Mouse (Mus musculus) brown adipose tissue, adult 24 weeks (tissue): ENCODE data around the gene Defb29. TPM values are rescaled to one million over a fixed set of nuclear protein-coding genes. Genes with fewer than 3 reads are reported as not detected.

Source experiments
- H3K27ac ChIP-seq: fragments of 200-500 bp; replicated peaks from 2 replicates; pipeline ENCODE4 v1.5.1; 2012; ENCODE audit warnings: low read depth, mild to moderate bottlenecking, low read length
- H3K4me1 ChIP-seq: fragments of 200-500 bp; 2 replicates; pipeline ENCODE4 v1.6.1; 2012; ENCODE audit warnings: low read length, mixed read lengths; ENCODE audit not compliant: control insufficient read depth, insufficient read depth, insufficient read length
- H3K4me3 ChIP-seq: fragments of 200-500 bp; 2 replicates; pipeline ENCODE4 v1.5.1; 2012; ENCODE audit warnings: low read depth, mild to moderate bottlenecking, low read length, moderate library complexity; ENCODE audit not compliant: insufficient read depth
- polyA plus RNA-seq: library from polyadenylated mRNA; stranded (reverse); fragments of >200 nt; gene quantifications from 2 replicates; pipeline ENCODE4 v1.2.4, GENCODE M21; 2012; ENCODE audit not compliant: missing spikeins, insufficient read depth, insufficient read length

Defb29 gene
- polyA plus RNA-seq, 1 experiment: not detected

DNA sequence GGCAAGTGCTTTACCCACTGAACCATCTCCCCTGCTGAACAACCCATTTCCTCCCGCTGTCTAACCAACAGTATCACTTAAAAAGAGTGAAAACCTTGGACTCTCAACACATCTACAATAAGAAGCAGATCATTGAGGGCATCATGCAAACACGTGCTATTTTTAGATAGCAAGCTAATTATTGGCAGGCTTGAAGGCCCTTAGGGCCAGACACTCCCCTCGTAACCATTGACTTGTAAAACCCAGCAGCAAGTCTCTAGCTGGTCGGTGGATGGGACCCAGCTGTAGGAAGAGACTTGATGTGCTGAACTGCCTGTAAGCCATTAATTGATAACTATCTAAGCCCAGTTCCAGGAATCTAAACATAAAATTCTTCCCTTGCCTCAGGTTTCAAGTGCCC, 3.6 kb upstream of the Defb29 start:
- no peak overlapping the region for H3K27ac ChIP-seq
- no peaks in the 10 kb centered on the region for H3K4me1 ChIP-seq

DNA sequence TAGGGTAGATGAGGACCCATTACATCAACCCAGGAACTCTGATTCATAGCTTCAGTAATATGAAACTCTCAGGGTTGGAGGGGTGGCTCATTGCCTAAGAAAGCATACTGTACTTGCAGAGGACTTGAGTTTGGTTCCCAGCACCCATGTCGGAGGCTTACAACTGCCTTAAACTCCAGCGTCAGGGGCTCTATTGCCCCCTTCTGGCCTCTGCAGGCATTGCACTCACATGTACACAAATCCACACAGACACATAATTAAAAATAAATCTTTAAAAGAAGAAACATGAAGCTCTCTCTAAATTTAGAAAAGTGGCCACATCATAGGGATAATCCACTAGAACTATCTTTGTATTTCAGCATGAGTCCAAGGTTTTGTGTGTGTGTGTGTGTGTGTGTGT, 3.0 kb upstream of the Defb29 start:
- H3K27ac ChIP-seq: no peak overlapping the region
- no peak overlapping the region for H3K4me3 ChIP-seq
- H3K4me1 ChIP-seq: no peaks in the 10 kb centered on the region

More for the DNA sequence above, 3.6 kb upstream of the Defb29 start:
- no peak overlapping the region for H3K4me3 ChIP-seq

DNA sequence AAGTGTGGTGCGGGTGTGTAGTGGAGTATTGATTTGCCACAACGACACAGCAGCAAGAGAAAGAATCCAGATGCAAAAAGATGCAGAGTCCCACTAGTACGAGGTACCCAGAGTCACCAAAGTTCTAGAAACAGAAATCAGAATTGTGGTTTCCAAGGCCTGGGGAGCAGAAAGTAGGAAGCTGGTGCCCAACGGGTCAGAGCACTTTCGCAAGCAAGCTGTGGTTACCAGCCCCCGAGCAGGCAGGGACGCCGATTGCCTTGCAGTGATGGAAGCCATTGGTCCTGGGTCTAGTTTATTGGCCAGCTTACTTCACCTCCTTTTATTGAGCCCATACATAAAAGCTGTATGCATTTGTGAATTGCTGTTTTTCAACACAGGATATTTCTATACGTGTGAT, 2.1 kb upstream of the Defb29 start:
- Histone ChIP-seq H3K4me3 (no peak overlapping the region), H3K27ac (no peak overlapping the region), H3K4me1 (no peaks in the 10 kb centered on the region)

DNA sequence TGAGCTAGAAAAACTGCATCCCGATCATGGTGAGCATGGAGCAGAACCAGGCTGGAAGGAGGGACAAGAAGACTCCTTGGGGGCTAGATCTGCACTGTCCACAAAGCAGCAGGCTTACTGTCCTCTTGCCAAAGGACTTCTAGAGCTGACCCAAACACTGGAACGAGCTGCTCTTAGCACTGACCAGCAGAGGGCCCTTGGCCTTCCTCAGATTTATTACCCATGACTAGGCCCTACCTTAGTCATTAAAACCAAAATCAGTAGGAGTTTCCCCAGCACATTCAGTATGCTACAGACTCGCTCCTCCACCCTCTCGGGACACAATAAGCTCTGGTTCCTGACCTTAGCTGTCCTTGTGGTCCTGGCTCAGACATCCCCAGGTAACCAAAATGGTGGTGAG, 21.9 kb downstream of the Defb29 start, which contains the start of gene Defb28:
TSS of gene Defb28 (plus strand) at position 275 of the 400 bp plus-strand sequence.
- H3K27ac ChIP-seq: no peak within 1 kb of the TSS
- H3K4me1 ChIP-seq: no peaks in the 10 kb centered on the region
- H3K4me3 ChIP-seq: no peak within 1 kb of the TSS

DNA sequence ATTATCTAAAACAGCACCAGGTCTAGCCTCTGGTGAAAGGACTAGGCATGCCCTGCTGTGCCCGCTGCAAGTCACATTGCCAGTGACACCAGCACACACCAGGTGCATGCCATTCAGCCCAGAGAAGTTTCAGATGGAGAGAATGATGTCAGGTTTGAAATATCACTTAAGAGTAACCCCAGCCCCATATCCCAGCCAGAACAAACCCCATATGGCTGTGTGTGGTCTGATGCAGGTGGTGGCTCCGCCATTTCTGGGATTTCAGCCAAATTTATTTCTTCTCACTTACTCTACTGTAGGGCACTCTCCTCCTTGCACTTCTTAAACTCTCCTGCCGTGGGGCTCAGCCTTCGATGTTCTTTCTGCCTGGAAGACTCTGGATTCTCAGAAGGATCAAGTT, 23.8 kb downstream of the Defb29 start:
- H3K4me3 ChIP-seq: no peak overlapping the region

DNA sequence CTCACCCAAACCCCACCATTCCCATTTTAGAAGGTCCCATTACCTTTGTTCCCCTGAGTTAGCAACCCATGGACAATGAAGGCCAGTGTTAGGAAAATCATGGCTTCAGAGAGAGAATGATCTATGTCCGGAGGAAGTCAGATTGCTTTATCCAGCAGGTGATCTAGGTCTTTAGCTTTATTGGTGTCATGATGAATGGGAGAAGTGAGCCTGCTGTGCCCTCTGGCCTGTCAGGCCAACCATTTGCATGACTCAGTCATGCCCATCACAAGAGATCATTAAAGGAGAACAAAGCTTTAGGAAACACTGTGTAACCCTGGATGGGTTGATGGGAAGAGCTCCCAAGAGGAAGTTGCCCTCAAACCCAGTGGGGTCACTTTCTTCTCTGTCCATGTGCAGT, 28.3 kb downstream of the Defb29 start, which contains the start of gene Defb26:
TSS of gene Defb26 (minus strand) at position 101 of the 400 bp plus-strand sequence.
- no peak within 1 kb of the TSS for H3K27ac ChIP-seq

More for the DNA sequence above, 23.8 kb downstream of the Defb29 start:
- Histone ChIP-seq H3K27ac (no peak overlapping the region), H3K4me1 (no peaks in the 10 kb centered on the region)

DNA sequence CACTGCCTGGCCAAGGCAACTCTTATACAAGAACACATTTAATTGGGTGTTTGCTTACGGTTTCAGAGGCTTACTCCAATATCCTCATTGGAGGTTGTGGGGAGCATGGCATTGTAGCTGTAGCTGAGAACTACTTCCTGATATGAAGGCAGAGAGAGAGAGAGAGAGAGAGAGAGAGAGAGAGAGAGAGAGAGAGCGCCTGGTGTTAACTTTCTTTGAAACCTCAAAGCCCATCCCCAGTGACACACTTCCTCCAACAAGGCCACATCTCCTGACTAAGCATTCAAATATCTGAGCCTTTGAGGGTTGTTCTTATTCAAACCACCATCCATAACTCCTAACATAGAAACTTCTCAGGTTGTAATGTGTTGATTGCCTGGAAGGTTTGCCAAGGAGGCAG, 35.9 kb downstream of the Defb29 start:
- Histone ChIP-seq H3K27ac (no peak overlapping the region), H3K4me3 (no peak overlapping the region), H3K4me1 (no peaks in the 10 kb centered on the region)

More for the DNA sequence above, 28.3 kb downstream of the Defb29 start, which contains the start of gene Defb26:
- Histone ChIP-seq H3K4me1 (no peaks in the 10 kb centered on the region), H3K4me3 (no peak within 1 kb of the TSS)

DNA sequence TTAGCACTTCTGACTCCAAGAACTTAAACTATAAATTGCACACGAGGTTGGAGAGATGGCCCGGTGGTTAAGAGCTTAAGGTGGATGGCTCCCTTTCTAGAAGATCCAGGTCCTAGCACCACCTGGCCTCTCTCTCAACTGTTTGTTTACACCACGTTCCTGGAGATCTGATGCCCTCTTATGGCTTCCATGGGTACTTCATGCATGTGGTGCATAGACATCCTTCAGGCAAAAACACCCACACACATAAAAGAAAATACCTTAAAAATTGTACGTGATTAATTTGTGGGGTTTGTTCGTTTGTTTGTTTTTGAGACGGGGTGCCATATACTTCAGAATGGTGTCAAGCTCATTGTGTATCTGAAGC, 39.1 kb downstream of the Defb29 start:
- Histone ChIP-seq H3K27ac (no peak overlapping the region), H3K4me3 (no peak overlapping the region), H3K4me1 (no peaks in the 10 kb centered on the region)

DNA sequence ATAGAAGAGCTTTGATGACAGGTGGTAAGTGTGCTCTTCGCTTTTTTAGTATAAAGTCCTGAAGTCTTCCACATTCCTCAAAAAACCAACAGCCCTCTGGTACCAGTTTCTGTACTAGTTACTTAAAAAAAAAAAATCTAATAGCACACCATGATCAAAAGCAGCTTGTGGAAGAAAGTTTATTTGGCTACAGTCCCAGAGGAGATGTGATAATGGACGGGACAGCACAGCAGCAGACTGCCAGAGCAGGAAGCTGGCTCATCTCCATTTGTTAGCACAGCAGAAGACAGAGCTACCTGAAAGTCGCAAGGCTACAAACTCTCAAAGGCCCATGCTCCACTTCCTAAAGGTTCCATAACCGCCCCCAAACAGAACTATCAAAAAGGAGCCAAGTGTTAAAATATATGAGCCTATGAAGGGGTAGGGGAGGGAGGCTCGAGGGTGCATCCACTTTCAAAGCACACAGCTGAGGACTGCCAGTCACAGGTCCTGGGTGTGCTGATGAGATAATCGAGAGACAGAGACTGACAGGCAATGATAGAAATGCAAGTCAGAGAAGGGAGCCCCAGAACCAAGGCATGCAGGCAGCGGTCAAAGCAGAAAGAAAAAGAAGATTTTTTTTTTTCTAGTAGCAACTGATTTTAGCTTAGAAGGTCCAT, 39.6 kb downstream of the Defb29 start:
- H3K4me1 ChIP-seq: no peaks in the 10 kb centered on the region
- no peak overlapping the region for H3K27ac ChIP-seq
- no peak overlapping the region for H3K4me3 ChIP-seq

DNA sequence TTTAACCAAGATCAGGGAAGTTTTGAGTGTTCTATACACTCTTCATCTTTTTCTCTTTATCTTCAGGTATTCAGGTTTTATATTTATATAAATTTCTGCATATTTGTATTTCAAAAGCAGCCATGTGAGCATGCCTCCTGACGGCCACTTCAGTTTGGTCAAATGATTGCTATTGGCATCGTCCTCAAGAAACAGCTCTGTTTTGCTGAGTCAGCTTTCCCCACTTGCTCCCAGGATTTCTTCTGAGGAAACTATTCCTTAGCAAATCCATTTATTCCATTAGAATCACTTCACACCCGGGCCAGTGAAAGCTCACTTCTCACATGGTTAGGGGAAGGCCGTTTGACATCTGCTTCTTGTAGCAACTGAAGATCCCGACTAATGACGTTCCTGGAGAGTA, 41.9 kb downstream of the Defb29 start:
- Histone ChIP-seq H3K4me3 (no peak overlapping the region), H3K4me1 (no peaks in the 10 kb centered on the region), H3K27ac (no peak overlapping the region)

DNA sequence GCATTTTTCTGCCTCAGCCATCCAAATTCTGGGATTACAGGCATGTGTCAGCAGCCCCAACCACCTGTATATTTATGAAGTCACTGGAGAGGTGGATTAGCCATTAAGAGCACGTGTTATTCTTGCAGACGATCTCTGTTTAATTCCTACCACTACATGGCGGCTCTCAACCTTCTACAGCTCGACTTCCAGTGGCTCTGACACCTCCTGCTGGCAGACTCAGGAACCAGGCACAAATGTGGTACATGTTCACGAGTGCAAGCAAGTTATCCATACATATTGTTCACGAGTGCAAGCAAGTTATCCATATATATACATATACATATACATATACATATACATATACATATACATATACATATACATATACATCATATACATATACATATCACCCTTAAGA, 46.7 kb downstream of the Defb29 start:
- no peaks in the 10 kb centered on the region for H3K4me1 ChIP-seq

DNA sequence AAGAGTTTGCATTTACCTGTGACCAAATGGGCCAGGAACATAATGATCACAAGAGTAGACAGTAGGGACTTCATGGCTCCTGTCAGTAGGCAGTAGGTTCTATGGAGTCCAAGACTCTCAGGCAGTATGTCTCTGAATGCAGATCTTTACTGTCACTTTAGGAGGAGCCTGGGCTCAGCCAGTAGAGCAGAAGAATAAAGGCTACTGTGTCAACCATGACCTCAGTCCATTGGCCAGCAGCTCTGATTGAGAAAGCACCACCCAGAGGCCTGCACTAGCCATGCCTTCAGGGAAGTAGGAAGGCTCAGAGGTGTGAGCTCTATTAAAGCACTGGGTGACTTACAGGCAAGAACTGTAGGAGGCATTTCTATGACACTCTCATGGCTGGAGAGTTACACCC, 49.9 kb downstream of the Defb29 start, which contains the start of gene Defb22:
TSS of gene Defb22 (minus strand) at position 101 of the 400 bp plus-strand sequence.
- H3K4me1 ChIP-seq: no peaks in the 10 kb centered on the region
- H3K4me3 ChIP-seq: no peak within 1 kb of the TSS
- no peak within 1 kb of the TSS for H3K27ac ChIP-seq

More for the DNA sequence above, 46.7 kb downstream of the Defb29 start:
- H3K27ac ChIP-seq: no peak overlapping the region
- no peak overlapping the region for H3K4me3 ChIP-seq

Other genes starting within 250 kb of the Defb29 start
- 68.9 and 101 TPM in 2 replicates for gene Tbc1d20, start 246.3 kb downstream of the Defb29 start, polyA plus RNA-seq
- 38.1 and 47.7 TPM in 2 replicates for gene Rbck1, start 207.4 kb downstream of the Defb29 start, polyA plus RNA-seq
- 4.8 and 5.2 TPM in 2 replicates for gene Trib3, start 196.1 kb downstream of the Defb29 start, polyA plus RNA-seq
- gene Nrsn2, start 163.5 kb downstream of the Defb29 start, polyA plus RNA-seq: not detected in 2 replicates
- 0.46 and 0.99 TPM in 2 replicates for gene Sox12, start 142.0 kb downstream of the Defb29 start, polyA plus RNA-seq
- gene Zcchc3, start 125.1 kb downstream of the Defb29 start, polyA plus RNA-seq: 1.2 and 1.4 TPM in 2 replicates
- 0.71 and 0.79 TPM in 2 replicates for gene 6820408C15Rik, start 124.5 kb downstream of the Defb29 start, polyA plus RNA-seq
- not detected in 2 replicates for gene Defb23, start 75.5 kb downstream of the Defb29 start, polyA plus RNA-seq
- gene Defb20, start 63.0 kb downstream of the Defb29 start, polyA plus RNA-seq: not detected in 2 replicates
- gene Defb22, start 50.0 kb downstream of the Defb29 start, polyA plus RNA-seq: not detected in 2 replicates
- not detected in 2 replicates for gene Defb26, start 28.4 kb downstream of the Defb29 start, polyA plus RNA-seq
- not detected in 2 replicates for gene Defb28, start 21.8 kb downstream of the Defb29 start, polyA plus RNA-seq
- not detected in 2 replicates for gene Gm17416, start 29.2 kb upstream of the Defb29 start, polyA plus RNA-seq
- not detected in 2 replicates for gene Defb21, start 32.6 kb upstream of the Defb29 start, polyA plus RNA-seq
- not detected in 2 replicates for gene Defb19, start 40.2 kb upstream of the Defb29 start, polyA plus RNA-seq
- not detected in 2 replicates for gene Defb45, start 59.3 kb upstream of the Defb29 start, polyA plus RNA-seq
- gene Defb36, start 64.2 kb upstream of the Defb29 start, polyA plus RNA-seq: not detected in 2 replicates
- not detected in 2 replicates for gene Defb25, start 83.0 kb upstream of the Defb29 start, polyA plus RNA-seq
- 1.2 and 1.6 TPM in 2 replicates for gene Rem1, start 86.9 kb upstream of the Defb29 start, polyA plus RNA-seq
- 54.9 and 59.2 TPM in 2 replicates for gene H13, start 129.4 kb upstream of the Defb29 start, polyA plus RNA-seq
- 42.0 and 42.5 TPM in 2 replicates for gene Mcts2, start 146.9 kb upstream of the Defb29 start, polyA plus RNA-seq
- gene Id1, start 196.2 kb upstream of the Defb29 start, polyA plus RNA-seq: 48.0 and 59.8 TPM in 2 replicates
- gene Cox4i2, start 214.1 kb upstream of the Defb29 start, polyA plus RNA-seq: 6.3 and 8.7 TPM in 2 replicates